ENCODE assay signal across 36 mouse cellular contexts in the genomic region with DNA sequence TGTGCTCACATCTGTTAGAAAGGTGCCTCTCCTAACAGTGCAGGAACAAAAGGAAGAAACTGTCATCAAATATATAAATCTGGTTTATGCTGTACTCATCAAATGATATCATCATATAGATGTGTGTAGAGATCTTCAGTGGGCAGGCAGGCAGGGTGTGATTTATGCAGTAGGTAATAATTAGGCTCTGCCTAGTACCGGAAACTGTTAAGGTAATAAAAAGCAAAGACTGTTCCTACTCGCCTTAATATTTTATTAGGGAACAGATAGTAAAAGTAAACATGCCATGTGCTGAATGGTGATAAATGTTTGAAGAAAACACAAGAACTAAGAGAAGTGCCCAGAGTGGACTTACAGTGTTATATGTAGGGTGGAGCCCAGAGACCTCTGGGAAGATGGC. TPM values are rescaled to one million over a fixed set of nuclear protein-coding genes. Genes with fewer than 3 reads are reported as not detected.
"Had no signal": no experiment of that assay in that cellular context is flagged by ENCODE, and none has a peak within 500 bp of the region (broad histone marks: within the 10 kb centered on the region; RNA-seq: fewer than 3 reads in every experiment).

No protein-coding gene starts in this region.

- ATAC-seq: liver, postnatal 0 days; lung, postnatal 0 days; midbrain, embryonic 13.5 days; midbrain, embryonic 15.5 days; midbrain, embryonic 16.5 days had no signal

- H3K9ac ChIP-seq: limb, embryonic 12.5 days; limb, embryonic 13.5 days; limb, embryonic 15.5 days; liver, embryonic 13.5 days; liver, embryonic 14.5 days; liver, embryonic 15.5 days; liver, postnatal 0 days; lung, embryonic 14.5 days; lung, embryonic 15.5 days; midbrain, embryonic 12.5 days; midbrain, embryonic 13.5 days; midbrain, embryonic 15.5 days had no signal

- H3K27ac ChIP-seq: left cerebral cortex, adult 2 months; limb, embryonic 10.5 days; limb, embryonic 12.5 days; limb, embryonic 13.5 days; limb, embryonic 15.5 days; liver, embryonic 13.5 days; liver, embryonic 14.5 days; liver, embryonic 15.5 days; lung, embryonic 15.5 days; macrophage; midbrain, embryonic 10.5 days; midbrain, embryonic 12.5 days; midbrain, embryonic 13.5 days; midbrain, embryonic 15.5 days had no signal

- H3K4me2 ChIP-seq: limb, embryonic 12.5 days; limb, embryonic 13.5 days; limb, embryonic 15.5 days; liver, embryonic 11.5 days; liver, embryonic 13.5 days; liver, embryonic 15.5 days; lung, embryonic 14.5 days; lung, embryonic 15.5 days; midbrain, embryonic 11.5 days; midbrain, embryonic 12.5 days; midbrain, embryonic 13.5 days; midbrain, embryonic 15.5 days had no signal

- H3K4me1 ChIP-seq: limb, embryonic 10.5 days; limb, embryonic 12.5 days; limb, embryonic 15.5 days; liver, embryonic 13.5 days; liver, embryonic 15.5 days; lung, embryonic 15.5 days; megakaryocyte, embryonic 14.5 days; midbrain, embryonic 10.5 days; midbrain, embryonic 12.5 days; midbrain, embryonic 13.5 days; midbrain, embryonic 15.5 days had no signal

- H3K27me3 ChIP-seq: limb, embryonic 12.5 days; limb, embryonic 13.5 days; limb, embryonic 15.5 days; liver, embryonic 13.5 days; liver, embryonic 15.5 days; lung, embryonic 15.5 days; megakaryocyte, embryonic 14.5 days; midbrain, embryonic 12.5 days; midbrain, embryonic 13.5 days; midbrain, embryonic 15.5 days had no signal

- H3K4me3 ChIP-seq: left cerebral cortex, adult 2 months; limb, embryonic 10.5 days; limb, embryonic 12.5 days; limb, embryonic 13.5 days; limb, embryonic 15.5 days; liver, embryonic 13.5 days; liver, embryonic 15.5 days; lung, embryonic 15.5 days; megakaryocyte, embryonic 14.5 days; midbrain, embryonic 10.5 days; midbrain, embryonic 12.5 days; midbrain, embryonic 13.5 days; midbrain, embryonic 15.5 days; myocyte had no signal

- H3K9me3 ChIP-seq: limb, embryonic 10.5 days; limb, embryonic 12.5 days; limb, embryonic 13.5 days; limb, embryonic 15.5 days; liver, embryonic 13.5 days; liver, embryonic 15.5 days; lung, embryonic 15.5 days; megakaryocyte, embryonic 14.5 days; midbrain, embryonic 10.5 days; midbrain, embryonic 12.5 days; midbrain, embryonic 13.5 days; midbrain, embryonic 15.5 days had no signal

- DNase-seq: left cerebral cortex, postnatal 4 days; liver; liver, embryonic 13.5 days; liver, postnatal 0 days; lung, adult 18-20 months; lung, adult 2 months; lung, embryonic 14.5 days; lung, postnatal 10 days; lung, postnatal 14 days; lung, postnatal 36 days; lung, postnatal 4 days; midbrain, embryonic 14.5 days had no signal

RNA-seq across cellular contexts. Expression of gene Gm26558, which starts 20.4 kb away (rescaled TPM):
- total RNA-seq: left cerebral cortex, postnatal 25 days; megakaryocyte progenitor cell, adult 5-6 weeks; megakaryocyte, adult 5-6 weeks; megakaryocyte-erythroid progenitor cell, adult 5-6 weeks; monocyte, adult 5-6 weeks had no signal
- polyA plus RNA-seq: macrophage had no signal
